Mouse (Mus musculus): Measurements from ENCODE around the gene Nkd2.

DNA sequence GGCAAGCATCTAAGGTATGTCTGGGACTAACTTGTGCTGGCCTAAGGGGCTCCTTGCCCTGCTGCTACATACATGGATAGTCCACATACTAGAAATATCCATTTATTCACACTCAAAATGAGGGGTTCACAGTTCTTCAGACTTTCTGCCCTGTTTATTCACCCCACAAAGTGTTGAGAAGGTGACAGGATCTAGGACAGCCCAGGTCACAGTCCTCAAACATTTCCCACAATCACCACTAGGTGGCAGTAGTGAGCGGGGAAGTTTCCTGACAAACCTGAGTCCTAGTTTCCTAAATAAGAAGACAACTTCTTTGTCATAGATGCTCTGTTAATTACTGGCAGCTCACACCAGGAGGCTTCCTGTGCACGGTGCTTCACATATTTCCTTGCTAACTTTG is 15.9 kb downstream of the Nkd2 start:
- TF ChIP-seq MEF2A (IDR thresholded peaks at IDR 0.05; ENCODE audit: borderline replicate concordance, low read depth, low read length) = no peak
- no peak for TF ChIP-seq POLR2A (IDR thresholded peaks at IDR 0.05; ENCODE audit: low read depth, low read length)
- TF ChIP-seq MYC (IDR thresholded peaks at IDR 0.05; ENCODE audit: low read depth, low read length) = no peak
- peak; percentile 79 to 98 for TF ChIP-seq CTCF (conservative IDR thresholded peaks at IDR 0.05 in 1 of 2, IDR thresholded peaks at IDR 0.05 in 1 of 2; ENCODE audit: low read depth in 2 of 2, low read length in 2 of 2)
- TF ChIP-seq NRF1 (IDR thresholded peaks at IDR 0.05; ENCODE audit: low read depth, low read length) = no peak
- TF ChIP-seq UBTF (IDR thresholded peaks at IDR 0.05; ENCODE audit: low read depth, low read length) = no peak
- peak; percentile 73 for TF ChIP-seq SMC3 (IDR thresholded peaks at IDR 0.05; ENCODE audit: low read depth, low read length)
- no peak for TF ChIP-seq MAX (IDR thresholded peaks at IDR 0.05; ENCODE audit: low read length)
- TF ChIP-seq EP300 (IDR thresholded peaks at IDR 0.05; ENCODE audit: low read length) = no peak
